In genomic region chr6:38627486-38627885, GRCm38 (mm10) we compare ENCODE assay signal across 17 mouse cellular contexts. TPM values are rescaled to one million over a fixed set of nuclear protein-coding genes. Genes with fewer than 3 reads are reported as not detected.
A peak's percentile ranks its signal among the peaks of the same experiment; 100 is the strongest.
DNase-seq lines count a peak whose midpoint lies in the region; TF ChIP-seq lines count a peak whose summit lies in the region.
"Had no signal": no experiment of that assay in that cellular context is flagged by ENCODE, and none has a peak within 500 bp of the region (broad histone marks: within the 10 kb centered on the region; RNA-seq: fewer than 3 reads in every experiment).

No protein-coding gene starts in this region.

- intact Hi-C loops in heart, adult 2 months (cut with DNase I), result no loop called here

- H3K27me3 ChIP-seq in heart, embryonic 10.5 days (ENCODE audit: insufficient read depth, poor library complexity, severe bottlenecking), result no peaks in the 10 kb centered on the region
- H3K27me3 ChIP-seq in heart, adult 2 months (ENCODE audit: control insufficient read depth, insufficient read depth, low read length), result no peaks in the 10 kb centered on the region
- H3K27me3 ChIP-seq: embryonic facial prominence, embryonic 12.5 days; forebrain, embryonic 12.5 days had no signal

- 87% methylated on average over 4 of the region's 4 CpGs for WGBS in heart, embryonic 10.5 days
- WGBS in heart, adult 2 months, result 89% methylated on average over 4 of the region's 4 CpGs
- 82% methylated on average over 4 of the region's 4 CpGs for WGBS in lung, adult 2 months

- peaks cover 19% of the 10 kb centered on the region; the same call in 1 of the 2 replicates for H3K36me3 ChIP-seq in heart, embryonic 10.5 days
- peaks cover 5% of the 10 kb centered on the region for H3K36me3 ChIP-seq in heart, adult 2 months (ENCODE audit: control insufficient read depth, insufficient read depth, low read length)

- no peaks in the 10 kb centered on the region for H3K79me2 ChIP-seq in heart, adult 2 months (replicated peaks; ENCODE audit: control insufficient read depth, insufficient read depth, low read length)

- H3K4me3 ChIP-seq in heart, embryonic 10.5 days, result no peak overlapping the region
- no peak overlapping the region for H3K4me3 ChIP-seq in heart, adult 2 months
- H3K4me3 ChIP-seq in lung, adult 2 months (replicated peaks; ENCODE audit: extremely low read depth, low read depth, low read length), result no peak overlapping the region
- H3K4me3 ChIP-seq: embryonic facial prominence, embryonic 12.5 days; forebrain, embryonic 12.5 days had no signal

- no peak overlapping the region for H3K27ac ChIP-seq in heart, embryonic 10.5 days
- H3K27ac ChIP-seq in heart, adult 2 months, result no peak overlapping the region
- H3K27ac ChIP-seq: embryonic facial prominence, embryonic 12.5 days; forebrain, embryonic 12.5 days had no signal

- no peak for TF ChIP-seq POLR2A in heart, adult 2 months (IDR thresholded peaks at IDR 0.05; ENCODE audit: insufficient read depth, low read depth, low read length)
- TF ChIP-seq POLR2A in lung, adult 2 months (IDR thresholded peaks at IDR 0.05; ENCODE audit: borderline replicate concordance, extremely low read depth, low read depth, low read length), result no peak

- no peak for TF ChIP-seq EP300 in heart, adult 2 months (IDR thresholded peaks at IDR 0.05; ENCODE audit: insufficient read depth, low read depth, low read length)

- no peaks in the 10 kb centered on the region for H3K9me3 ChIP-seq in heart, embryonic 10.5 days
- H3K9me3 ChIP-seq: embryonic facial prominence, embryonic 12.5 days; forebrain, embryonic 12.5 days had no signal

- DNase-seq in heart, embryonic 10.5 days (ENCODE audit: low spot score), result peak; percentile 51
- no peak for DNase-seq in heart, adult 2 months
- peak; percentile 0 for DNase-seq in lung, adult 2 months
- no peak for DNase-seq in lung, postnatal 4 days
- DNase-seq in urinary bladder, postnatal 4 days (ENCODE audit: low spot score in 2 of 2), result peak; percentile 12 to 28
- DNase-seq in urinary bladder, adult 2 months (ENCODE audit: low spot score), result no peak
- DNase-seq in testis, postnatal 14 days (ENCODE audit: low spot score), result no peak
- DNase-seq: adrenal gland, postnatal 10 days; cerebellum, adult 11 months; cerebellum, adult 8-10 months; cerebellum, postnatal 14 days; embryo, embryonic 11 days; heart, postnatal 10 days had no signal

- H3K4me1 ChIP-seq in heart, embryonic 10.5 days, result peaks cover 12% of the 10 kb centered on the region
- peaks cover 3% of the 10 kb centered on the region; the same call in 1 of the 2 replicates for H3K4me1 ChIP-seq in heart, adult 2 months (ENCODE audit: control insufficient read depth, insufficient read depth, low read length)
- peaks cover 4% of the 10 kb centered on the region for H3K4me1 ChIP-seq in lung, adult 2 months (ENCODE audit: control insufficient read depth, insufficient read depth, low read length)
- H3K4me1 ChIP-seq: embryonic facial prominence, embryonic 12.5 days; forebrain, embryonic 12.5 days had no signal

- no peak for TF ChIP-seq CTCF in heart, adult 2 months (IDR thresholded peaks at IDR 0.05)
- TF ChIP-seq CTCF in lung, adult 2 months (IDR thresholded peaks at IDR 0.05; ENCODE audit: insufficient read depth, low read length), result no peak

- no peak overlapping the region for H3K9ac ChIP-seq in heart, adult 2 months (ENCODE audit: low read depth, low read length)
- H3K9ac ChIP-seq: embryonic facial prominence, embryonic 12.5 days; forebrain, embryonic 12.5 days had no signal

RNA-seq across cellular contexts. Expression of gene Klrg2, which starts 9.6 kb away (rescaled TPM):
- 0.10 TPM in 1 of 2 replicates, not detected in the other for polyA plus RNA-seq in heart, embryonic 10.5 days (2016; fragmentation: Nextera tagmentation; extraction: Ambion mirVana)
- total RNA-seq in heart, adult 2 months (2021), result under 1 TPM; 0.21 to 0.43 TPM
- 0.23 and 0.33 TPM in 2 replicates for polyA plus RNA-seq in heart, adult 2 months (2012; rRNA removed)
- 4.0 and 5.3 TPM in 2 replicates for polyA plus RNA-seq in lung, adult 2 months (2012; rRNA removed)
- polyA plus RNA-seq in urinary bladder, adult 2 months (2012; rRNA removed), result 5.1 and 5.5 TPM in 2 replicates
- total RNA-seq: common myeloid progenitor, adult 5-6 weeks had no signal
- polyA plus RNA-seq: forebrain, embryonic 12.5 days; forebrain, embryonic 16.5 days had no signal

RNA-seq across cellular contexts. Expression of gene Clec2l, which starts 35.4 kb away (rescaled TPM):
- 0.50 and 1.5 TPM in 2 replicates for polyA plus RNA-seq in heart, embryonic 10.5 days (2016; fragmentation: Nextera tagmentation; extraction: Ambion mirVana)
- under 1 TPM; 0.52 to 0.84 TPM for total RNA-seq in heart, adult 2 months (2021)
- polyA plus RNA-seq in heart, adult 2 months (2012; rRNA removed), result 5.9 and 6.7 TPM in 2 replicates
- 0.50 and 1.1 TPM in 2 replicates for polyA plus RNA-seq in lung, adult 2 months (2012; rRNA removed)
- polyA plus RNA-seq in urinary bladder, adult 2 months (2012; rRNA removed), result 0.46 and 0.47 TPM in 2 replicates
- total RNA-seq: common myeloid progenitor, adult 5-6 weeks had no signal

Comparison
In these comparisons a context has a peak if more than half of its experiments do, and no peak if none do; other contexts are left out.
1. DNase-seq: peak in heart, embryonic 10.5 days (single experiment), lung, adult 2 months (single experiment) and urinary bladder, postnatal 4 days (2 of 2); none in heart, adult 2 months (0 of 2), lung, postnatal 4 days (0 of 2), urinary bladder, adult 2 months (single experiment) and testis, postnatal 14 days (single experiment).